Mouse (Mus musculus) forebrain, embryonic 11.5 days (tissue): Measurements from ENCODE around the gene Foxl1. TPM values are rescaled to one million over a fixed set of nuclear protein-coding genes. Genes with fewer than 3 reads are reported as not detected.

Source experiments
- ATAC-seq: fragments of 200-750 bp; cut with Nextera tagmentation; replicated peaks from 2 replicates; pipeline ENCODE4 v1.8.0; 2017; ENCODE audit warnings: moderate TSS enrichment; ENCODE audit not compliant: low FRiP score
- DNase-seq: peaks from one replicate; pipeline ENCODE4 v3.0.0-alpha.2; 2017; ENCODE audit warnings: low spot score
- H3K27ac ChIP-seq: fragments of 300-500 bp; sonication (generic); 2 replicates; pipeline ENCODE4 v1.5.1; 2014; ENCODE audit warnings: low read depth, low read length
- H3K27me3 ChIP-seq: fragments of 300-500 bp; sonication (generic); 2 replicates; pipeline ENCODE4 v1.6.1; 2014; ENCODE audit warnings: mild to moderate bottlenecking, low read length, mixed read lengths; ENCODE audit not compliant: control insufficient read depth, insufficient read depth
- H3K36me3 ChIP-seq: fragments of 300-500 bp; sonication (generic); 2 replicates; pipeline ENCODE4 v1.6.1; 2014; ENCODE audit warnings: mild to moderate bottlenecking, low read length, moderate library complexity, mixed read lengths; ENCODE audit not compliant: control insufficient read depth, insufficient read depth
- H3K4me1 ChIP-seq: fragments of 300-500 bp; sonication (generic); replicated peaks from 2 replicates; pipeline ENCODE4 v1.6.1; 2014; ENCODE audit warnings: low read length, mixed read lengths; ENCODE audit not compliant: control insufficient read depth, insufficient read depth
- H3K4me2 ChIP-seq: fragments of 300-500 bp; sonication (generic); 2 replicates; pipeline ENCODE4 v1.6.1; 2014; ENCODE audit warnings: low read depth, mild to moderate bottlenecking, low read length, moderate library complexity, mixed read lengths; ENCODE audit not compliant: severe bottlenecking
- H3K4me3 ChIP-seq: fragments of 300-500 bp; sonication (generic); 2 replicates; pipeline ENCODE4 v1.5.1; 2014; ENCODE audit warnings: low read depth, low read length
- H3K9ac ChIP-seq: fragments of 300-500 bp; sonication (generic); 2 replicates; pipeline ENCODE4 v1.6.1; 2014; ENCODE audit warnings: low read length
- H3K9me3 ChIP-seq: fragments of 300-500 bp; sonication (generic); 2 replicates; pipeline ENCODE4 v1.6.1; 2016; ENCODE audit warnings: low read length, mixed read lengths; ENCODE audit not compliant: control insufficient read depth
- WGBS: fragments of 180-500 bp; shearing (Covaris S2); extraction: QIAGEN DNeasy Blood & Tissue Kit; methylation state at CpG from one replicate; pipeline ENCODE4 v1.1.7; 2014; 5-methylcytosine and 5-hydroxymethylcytosine counted together
- polyA plus RNA-seq: library from polyadenylated mRNA; unstranded; fragments of >200 nt; fragmentation: Nextera tagmentation; extraction: Ambion mirVana; gene quantifications from 2 replicates; pipeline ENCODE4 v1.2.1, GENCODE M21; 2014

Gene Foxl1
- polyA plus RNA-seq, 1 experiment from 2014 or later: 0.81 TPM

GRCm38 (mm10) chr8:121156990-121157491, 29.3 kb downstream of the Foxl1 start:
- ATAC-seq (no peak), DNase-seq (no peak)
- Histone ChIP-seq H3K9ac (no peak overlapping the region), H3K4me3 (no peak overlapping the region), H3K36me3 (no peaks in the 10 kb centered on the region), H3K4me1 (no peaks in the 10 kb centered on the region), H3K27ac (no peak overlapping the region), H3K27me3 (no peaks in the 10 kb centered on the region), H3K4me2 (no peak overlapping the region), H3K9me3 (no peaks in the 10 kb centered on the region)
- 87% methylated on average over 7 of the region's 7 CpGs for WGBS

- H3K4me2 ChIP-seq: no peak overlapping the region
- no peaks in the 10 kb centered on the region for H3K4me1 ChIP-seq
- WGBS: 83% methylated on average over 13 of the region's 13 CpGs
- DNase-seq (no peak), ATAC-seq (no peak)
- H3K36me3 ChIP-seq: no peaks in the 10 kb centered on the region
- H3K4me3 ChIP-seq: no peak overlapping the region
- no peaks in the 10 kb centered on the region for H3K27me3 ChIP-seq
- H3K9ac ChIP-seq: no peak overlapping the region
- no peak overlapping the region for H3K27ac ChIP-seq
- no peaks in the 10 kb centered on the region for H3K9me3 ChIP-seq
Observed at GRCm38 (mm10) chr8:121158812-121159211, 31.1 kb downstream of the Foxl1 start.

- Histone ChIP-seq H3K27ac (no peak overlapping the region), H3K27me3 (no peaks in the 10 kb centered on the region), H3K4me1 (no peaks in the 10 kb centered on the region), H3K9me3 (no peaks in the 10 kb centered on the region), H3K36me3 (no peaks in the 10 kb centered on the region), H3K4me2 (no peak overlapping the region), H3K4me3 (no peak overlapping the region), H3K9ac (no peak overlapping the region)
- ATAC-seq (no peak), DNase-seq (no peak)
- 95% methylated on average over 5 of the region's 5 CpGs for WGBS
Observed at GRCm38 (mm10) chr8:121161437-121161836, 33.7 kb downstream of the Foxl1 start.

DNA sequence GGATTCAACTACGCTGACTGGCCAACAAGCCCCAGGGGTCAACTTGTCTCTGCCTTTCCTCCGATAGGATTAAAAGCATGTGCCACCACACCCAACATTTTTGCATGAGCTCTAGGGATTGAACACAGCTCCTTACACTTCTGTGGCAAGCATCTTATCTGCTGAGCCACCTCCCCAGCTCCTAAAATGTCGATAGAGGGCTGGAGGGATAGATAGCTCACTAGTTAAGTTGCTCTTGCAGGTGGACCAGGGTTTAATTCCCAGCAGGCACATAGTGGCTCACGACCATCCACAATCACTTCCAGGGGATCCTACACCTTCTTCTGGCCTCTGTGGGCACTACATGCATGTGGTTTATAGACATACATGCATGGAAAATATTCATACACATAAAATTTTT, 34.7 kb downstream of the Foxl1 start:
- WGBS: 75% methylated on average over 4 of the region's 4 CpGs
- ATAC-seq (no peak), DNase-seq (no peak)

GRCm38 (mm10) chr8:121162906-121163695, 35.4 kb downstream of the Foxl1 start:
- no peaks in the 10 kb centered on the region for H3K27me3 ChIP-seq
- no peak overlapping the region for H3K27ac ChIP-seq
- H3K36me3 ChIP-seq: no peaks in the 10 kb centered on the region
- no peak for DNase-seq
- no peaks in the 10 kb centered on the region for H3K9me3 ChIP-seq
- no peak overlapping the region for H3K4me3 ChIP-seq
- 71% methylated on average over 11 of the region's 11 CpGs for whole genome bisulfite sequencing
- H3K4me2 ChIP-seq: no peak overlapping the region
- no peak for ATAC-seq
- no peak overlapping the region for H3K9ac ChIP-seq
- H3K4me1 ChIP-seq: no peaks in the 10 kb centered on the region

More for the DNA sequence above, 34.7 kb downstream of the Foxl1 start:
- Histone ChIP-seq H3K27me3 (no peaks in the 10 kb centered on the region), H3K27ac (no peak overlapping the region), H3K4me1 (no peaks in the 10 kb centered on the region), H3K9ac (no peak overlapping the region), H3K36me3 (no peaks in the 10 kb centered on the region), H3K4me3 (no peak overlapping the region), H3K9me3 (no peaks in the 10 kb centered on the region), H3K4me2 (no peak overlapping the region)

DNA sequence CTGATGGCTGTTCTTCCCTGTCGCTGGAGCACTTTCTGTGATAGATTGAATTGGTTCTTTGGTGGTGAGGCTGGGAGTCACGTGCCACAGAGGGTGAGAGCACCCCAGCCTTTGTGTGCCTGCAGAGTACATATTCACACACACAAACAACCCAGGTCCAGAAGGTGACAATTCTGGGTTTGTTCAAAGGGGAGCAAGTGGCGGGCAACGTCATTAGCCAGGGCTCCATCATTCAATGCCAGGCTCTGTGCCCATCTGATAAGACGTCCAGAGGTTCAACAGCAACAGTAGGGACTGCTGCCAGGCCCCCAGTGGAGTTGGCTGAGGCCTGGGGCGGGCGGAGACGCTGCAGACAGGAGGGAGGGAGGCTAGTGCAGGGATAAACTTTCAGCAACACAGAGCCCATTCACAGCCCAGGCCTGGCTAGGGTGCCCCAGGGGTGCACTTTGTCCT, 36.3 kb downstream of the Foxl1 start:
- no peak for ATAC-seq
- 64% methylated on average over 8 of the region's 8 CpGs for WGBS
- H3K9ac ChIP-seq: no peak overlapping the region

DNA sequence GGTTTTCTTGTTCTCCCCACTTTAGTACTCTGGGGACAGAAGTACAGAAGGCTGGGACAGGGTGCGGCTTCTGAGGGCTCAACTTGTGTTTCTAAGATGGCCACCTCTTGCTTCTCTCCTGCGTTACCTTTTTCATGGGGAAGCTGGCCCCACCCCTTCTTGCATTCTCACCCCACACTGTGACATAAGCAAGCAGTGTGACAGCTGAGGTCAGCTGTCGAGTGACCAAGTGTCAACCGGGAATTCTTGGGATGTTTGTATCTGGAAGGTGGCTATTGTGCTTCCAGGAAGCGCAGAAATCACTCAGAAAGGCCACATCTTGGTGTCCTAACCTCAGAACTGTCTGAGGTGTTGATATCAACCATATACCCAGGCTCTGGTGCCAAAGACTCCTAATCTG, 40.3 kb downstream of the Foxl1 start:
- H3K36me3 ChIP-seq: no peaks in the 10 kb centered on the region
- WGBS: 74% methylated on average over 5 of the region's 5 CpGs
- H3K4me2 ChIP-seq: no peak overlapping the region
- no peak for DNase-seq
- H3K9ac ChIP-seq: no peak overlapping the region
- H3K4me1 ChIP-seq: peaks cover 2% of the 10 kb centered on the region; the same call in 1 of the 2 replicates
- no peak overlapping the region for H3K27ac ChIP-seq
- ATAC-seq: no peak
- no peaks in the 10 kb centered on the region for H3K9me3 ChIP-seq
- no peaks in the 10 kb centered on the region for H3K27me3 ChIP-seq
- no peak overlapping the region for H3K4me3 ChIP-seq

More for the DNA sequence above, 36.3 kb downstream of the Foxl1 start:
- H3K9me3 ChIP-seq: no peaks in the 10 kb centered on the region
- H3K36me3 ChIP-seq: no peaks in the 10 kb centered on the region
- H3K4me2 ChIP-seq: no peak overlapping the region
- no peak for DNase-seq
- H3K4me3 ChIP-seq: no peak overlapping the region
- no peak overlapping the region for H3K27ac ChIP-seq
- H3K4me1 ChIP-seq: no peaks in the 10 kb centered on the region
- no peaks in the 10 kb centered on the region for H3K27me3 ChIP-seq

DNA sequence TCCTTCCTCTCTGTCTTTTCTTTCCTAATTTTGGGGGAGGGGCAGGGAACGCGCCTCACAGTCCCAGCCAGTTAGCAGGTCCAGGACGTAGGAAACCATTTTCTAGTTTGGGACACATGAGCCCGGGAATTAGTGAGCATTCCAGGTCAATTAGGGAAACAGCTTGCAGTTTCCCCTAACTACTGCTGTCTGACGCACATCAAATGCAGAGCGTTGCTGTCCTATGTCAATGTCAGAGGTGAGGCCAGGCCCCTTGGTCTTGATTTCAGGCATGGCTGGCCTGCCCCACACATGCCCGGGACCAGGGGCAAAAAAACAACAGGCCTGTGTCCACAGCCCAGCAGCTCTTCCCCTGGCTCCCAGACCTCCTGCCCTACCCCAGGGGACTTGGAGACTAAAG, 42.4 kb downstream of the Foxl1 start:
- H3K4me3 ChIP-seq: no peak overlapping the region
- no peak for ATAC-seq
- WGBS: 56% methylated on average over 7 of the region's 7 CpGs
- peaks cover 2% of the 10 kb centered on the region; the same call in 1 of the 2 replicates for H3K4me1 ChIP-seq
- no peaks in the 10 kb centered on the region for H3K36me3 ChIP-seq
- H3K27ac ChIP-seq: no peak overlapping the region
- no peaks in the 10 kb centered on the region for H3K9me3 ChIP-seq
- no peak for DNase-seq
- no peaks in the 10 kb centered on the region for H3K27me3 ChIP-seq
- no peak overlapping the region for H3K4me2 ChIP-seq
- H3K9ac ChIP-seq: no peak overlapping the region
